Mouse (Mus musculus): ENCODE data around the gene Mok.
"Not testable (repeated sequence)": the region's sequence is repeated elsewhere in the genome, so short reads cannot be mapped to it uniquely, and the experiment has no call there.

Mok gene

GRCm38 (mm10) chr12:110840348-110841198 lies at the start of gene Mok:
Gene Mok (minus strand): TSS chr12:110840939.
- DNase-seq (ENCODE audit: low spot score in 2 of 2) = peak; percentile 95 to 98

GRCm38 (mm10) chr12:110889036-110890020 lies 48.6 kb upstream of the Mok start, which contains the start of the genes Cinp and Tecpr2:
Gene Cinp (minus strand): TSS chr12:110889145.
Gene Tecpr2 (plus strand): TSS chr12:110889264.
- peak; percentile 84 to 93 for DNase-seq (ENCODE audit: low spot score in 2 of 2)

- DNase-seq (ENCODE audit: low spot score in 2 of 2) = no peak
Observed at GRCm38 (mm10) chr12:110888606-110889005, 47.9 kb upstream of the Mok start.

- no peak for DNase-seq (ENCODE audit: low spot score in 2 of 2)
Observed at GRCm38 (mm10) chr12:110888106-110888505, 47.4 kb upstream of the Mok start.

GRCm38 (mm10) chr12:110885251-110885650 lies 44.5 kb upstream of the Mok start:
- DNase-seq (ENCODE audit: low spot score in 2 of 2) = no peak

GRCm38 (mm10) chr12:110882291-110882690 lies 41.6 kb upstream of the Mok start:
- no peak for DNase-seq (ENCODE audit: low spot score in 2 of 2)

GRCm38 (mm10) chr12:110875351-110875750 lies 34.6 kb upstream of the Mok start:
- no peak for DNase-seq (ENCODE audit: low spot score in 2 of 2)

GRCm38 (mm10) chr12:110871247-110871646 lies 30.5 kb upstream of the Mok start:
- no peak for DNase-seq (ENCODE audit: low spot score in 2 of 2)

- DNase-seq (ENCODE audit: low spot score in 2 of 2) = no peak
Observed at GRCm38 (mm10) chr12:110870107-110870506, 29.4 kb upstream of the Mok start.

- no peak for DNase-seq (ENCODE audit: low spot score in 2 of 2)
Observed at GRCm38 (mm10) chr12:110865989-110866388, 25.2 kb upstream of the Mok start.

- no peak for DNase-seq (ENCODE audit: low spot score in 2 of 2)
Observed at GRCm38 (mm10) chr12:110865571-110865970, 24.8 kb upstream of the Mok start.

GRCm38 (mm10) chr12:110864008-110864407 lies 23.3 kb upstream of the Mok start:
- no peak for DNase-seq (ENCODE audit: low spot score in 2 of 2)

- no peak for DNase-seq (ENCODE audit: low spot score in 2 of 2)
Observed at GRCm38 (mm10) chr12:110861256-110861655, 20.5 kb upstream of the Mok start.

- no peak for DNase-seq (ENCODE audit: low spot score in 2 of 2)
Observed at GRCm38 (mm10) chr12:110860293-110860692, 19.6 kb upstream of the Mok start.

- not testable (repeated sequence) for DNase-seq (ENCODE audit: low spot score in 2 of 2)
Observed at GRCm38 (mm10) chr12:110858681-110859080, 17.9 kb upstream of the Mok start.

GRCm38 (mm10) chr12:110857196-110857595 lies 16.5 kb upstream of the Mok start:
- no peak for DNase-seq (ENCODE audit: low spot score in 2 of 2)

- DNase-seq (ENCODE audit: low spot score in 2 of 2) = no peak
Observed at GRCm38 (mm10) chr12:110854786-110855737, 14.3 kb upstream of the Mok start.

- no peak for DNase-seq (ENCODE audit: low spot score in 2 of 2)
Observed at GRCm38 (mm10) chr12:110851923-110852322, 11.2 kb upstream of the Mok start.

GRCm38 (mm10) chr12:110851414-110851813 lies 10.7 kb upstream of the Mok start:
- DNase-seq (ENCODE audit: low spot score in 2 of 2) = no peak

- DNase-seq (ENCODE audit: low spot score in 2 of 2) = no peak
Observed at GRCm38 (mm10) chr12:110850929-110851256, 10.2 kb upstream of the Mok start.

Measured in cerebellum, postnatal 4 days (tissue).